Mouse (Mus musculus) bone marrow, adult 2 months (tissue): ENCODE data around the gene Il17d.

Source experiments
- CTCF ChIP-seq: fragments of 200-500 bp; IDR thresholded peaks from 2 replicates; pipeline ENCODE4 v1.5.1; 2011; ENCODE audit warnings: low read length, control low read depth; ENCODE audit not compliant: control insufficient read depth, insufficient read depth
- POLR2A ChIP-seq: fragments of 200-500 bp; IDR thresholded peaks from 2 replicates; pipeline ENCODE4 v1.6.1; 2011; ENCODE audit warnings: low read depth, mild to moderate bottlenecking, control low read depth, low read length, borderline replicate concordance; ENCODE audit not compliant: control insufficient read depth

DNA sequence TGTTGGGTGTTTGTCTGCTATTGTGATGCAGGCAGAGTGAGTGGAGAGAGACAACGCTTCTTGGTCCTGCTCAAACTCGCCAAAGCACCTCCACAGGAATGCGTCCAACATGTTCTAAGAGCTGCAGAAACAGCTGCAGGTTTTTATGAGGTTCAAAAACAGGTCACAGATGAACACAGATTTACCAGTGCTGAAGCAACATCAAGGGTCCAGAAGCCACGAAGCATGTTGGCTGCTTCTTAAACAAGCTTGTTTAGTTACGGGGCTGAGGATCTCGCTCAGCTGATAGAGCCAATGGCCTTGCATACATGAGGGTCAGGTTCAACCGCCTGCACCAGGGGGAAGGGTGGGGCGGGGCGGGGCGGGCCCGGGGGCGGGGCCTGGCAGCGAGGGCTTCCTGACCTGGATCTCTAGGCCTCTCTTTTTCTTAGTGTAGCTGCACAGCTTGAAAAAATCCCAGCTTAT is 22.0 kb downstream of the Il17d start:
- no peak for TF ChIP-seq CTCF
- no peak for TF ChIP-seq POLR2A
